Mouse (Mus musculus) T-helper 1 cell (primary cell): Measurements from ENCODE around the gene Ints7.

Experiments
- in situ Hi-C: fragments of 300-600 bp; cut with MboI, MseI; formaldehyde crosslinking; loops from one replicate; pipeline ENCODE4 v1.15.1; 2025; ENCODE audit warnings: high pct_unique_total_duplicates

Gene Ints7

GRCm38 (mm10) chr1:191628457-191629169 lies 53.2 kb downstream of the Ints7 start:
- in situ Hi-C loops, result no loop called here

GRCm38 (mm10) chr1:191629170-191629636 lies 53.8 kb downstream of the Ints7 start:
- in situ Hi-C loops, result no loop called here

GRCm38 (mm10) chr1:191632511-191633095 lies 57.2 kb downstream of the Ints7 start:
- in situ Hi-C loops, result no loop called here

- in situ Hi-C loops, result no loop called here
These were observed 58.7 kb downstream of the Ints7 start for GRCm38 (mm10) chr1:191634116-191634515.

- in situ Hi-C loops, result no loop called here
These were observed 63.0 kb downstream of the Ints7 start for GRCm38 (mm10) chr1:191638404-191638803.

GRCm38 (mm10) chr1:191639200-191639807 lies 63.9 kb downstream of the Ints7 start:
- in situ Hi-C loops, result no loop called here

GRCm38 (mm10) chr1:191640146-191640545 lies 64.7 kb downstream of the Ints7 start:
- in situ Hi-C loops, result no loop called here

- in situ Hi-C loops, result no loop called here
These were observed 65.4 kb downstream of the Ints7 start for GRCm38 (mm10) chr1:191640848-191641247.

- in situ Hi-C loops, result no loop called here
These were observed 66.0 kb downstream of the Ints7 start for GRCm38 (mm10) chr1:191641438-191641837.

GRCm38 (mm10) chr1:191642903-191643302 lies 67.5 kb downstream of the Ints7 start:
- in situ Hi-C loops, result no loop called here

- in situ Hi-C loops, result no loop called here
These were observed 70.5 kb downstream of the Ints7 start for GRCm38 (mm10) chr1:191645921-191646320.

GRCm38 (mm10) chr1:191647590-191647989 lies 72.2 kb downstream of the Ints7 start:
- in situ Hi-C loops, result no loop called here

- in situ Hi-C loops, result no loop called here
These were observed 84.0 kb downstream of the Ints7 start for GRCm38 (mm10) chr1:191659441-191659840.

GRCm38 (mm10) chr1:191661019-191661796 lies 85.8 kb downstream of the Ints7 start:
- in situ Hi-C loops, result no loop called here

GRCm38 (mm10) chr1:191662178-191662898 lies 86.9 kb downstream of the Ints7 start:
- in situ Hi-C loops, result no loop called here

GRCm38 (mm10) chr1:191662899-191663500 lies 87.6 kb downstream of the Ints7 start:
- in situ Hi-C loops, result no loop called here

GRCm38 (mm10) chr1:191663603-191664002 lies 88.2 kb downstream of the Ints7 start:
- in situ Hi-C loops, result no loop called here

- in situ Hi-C loops, result no loop called here
These were observed 90.9 kb downstream of the Ints7 start for GRCm38 (mm10) chr1:191666351-191666750.

- in situ Hi-C loops, result no loop called here
These were observed 92.6 kb downstream of the Ints7 start for GRCm38 (mm10) chr1:191668030-191668429.
